8 mouse cellular contexts compared by ENCODE assay signal in the genomic region with DNA sequence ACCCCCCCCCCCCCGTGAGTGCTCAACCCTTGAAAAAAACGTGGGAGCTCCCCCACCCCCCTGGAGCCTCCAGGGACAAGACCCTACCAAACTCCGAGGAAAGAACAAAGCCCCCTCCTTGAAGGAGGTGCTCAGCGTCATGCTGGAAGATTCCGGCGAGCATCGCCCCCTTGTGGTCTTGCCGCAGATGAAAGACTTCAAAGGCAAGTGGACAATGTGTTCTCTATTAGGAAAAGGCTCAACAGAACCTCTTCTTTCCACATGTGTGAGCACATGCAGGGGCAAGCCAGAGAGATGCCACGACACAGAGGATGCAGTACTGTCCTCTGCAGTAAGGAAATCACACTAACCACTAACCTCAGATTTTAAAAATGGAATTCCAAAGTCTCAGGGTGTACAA. TPM values are rescaled to one million over a fixed set of nuclear protein-coding genes. Genes with fewer than 3 reads are reported as not detected.
DNase-seq lines count a peak whose midpoint lies in the region; ATAC-seq lines count a peak whose summit lies in the region.

No protein-coding gene starts in this region.

- H3K27me3 ChIP-seq in hindbrain, embryonic 13.5 days, result peaks cover 5% of the 10 kb centered on the region; the same call in 1 of the 2 replicates

- no peaks in the 10 kb centered on the region for H3K36me3 ChIP-seq in hindbrain, embryonic 13.5 days

- DNase-seq in R1 (ENCODE audit: low read depth, low spot score), result peak; percentile 69
- peak; percentile 16 for DNase-seq in cerebellum, adult 9-11 months
- DNase-seq in frontal cortex, postnatal 14 days (ENCODE audit: low spot score in 2 of 2), result peak; percentile 30 to 65
- DNase-seq in layer of hippocampus, postnatal 14 days (ENCODE audit: low spot score in 2 of 2), result peak; percentile 66 to 69
- DNase-seq in mesoderm, embryonic 11.5 days (ENCODE audit: low read depth, low spot score), result peak; percentile 92
- peak; percentile 39 for DNase-seq in skeletal muscle tissue, adult 2 months (ENCODE audit: low read depth, low spot score)

- no peaks in the 10 kb centered on the region for H3K9me3 ChIP-seq in hindbrain, embryonic 13.5 days

- H3K27ac ChIP-seq in hindbrain, embryonic 13.5 days, result no peak overlapping the region

- H3K4me2 ChIP-seq in hindbrain, embryonic 13.5 days, result peak overlapping the region; percentile 43

- under 1% methylated on average over 9 of the region's 9 CpGs for WGBS in hindbrain, embryonic 13.5 days

- peaks cover 16% of the 10 kb centered on the region for H3K4me1 ChIP-seq in hindbrain, embryonic 13.5 days (replicated peaks)

- ATAC-seq in hindbrain, embryonic 13.5 days (ENCODE audit: low FRiP score), result peak; percentile 67; the same call in 1 of the 2 replicates
- no peak for ATAC-seq in erythroblast, adult 5-6 weeks (replicated peaks; ENCODE audit: low FRiP score, poor library complexity, severe bottlenecking)

- 0 out of 2 replicates have a peak overlapping the region, but pooled peaks have one; percentile 43 for H3K9ac ChIP-seq in hindbrain, embryonic 13.5 days

- H3K4me3 ChIP-seq in hindbrain, embryonic 13.5 days, result peak overlapping the region; percentile 19; the same call in 1 of the 2 replicates

RNA-seq across cellular contexts. Expression of a gene that starts 46.2 kb away (rescaled TPM):
- polyA plus RNA-seq in hindbrain, embryonic 13.5 days (2015; fragmentation: Nextera tagmentation; extraction: Ambion mirVana), result 0.87 and 1.3 TPM in 2 replicates
- 1 to 10 TPM; 1.9 to 2.5 TPM for total RNA-seq in layer of hippocampus, postnatal 14 days (2021)
- not detected in 2 replicates for total RNA-seq in erythroblast, adult 5-6 weeks (2015; ENCODE audit: low replicate concordance)
- not detected in 2 replicates for total RNA-seq in erythroblast, adult 5-6 weeks (2017; ENCODE audit: low replicate concordance)

Comparison
In these comparisons a context has a peak if more than half of its experiments do, and no peak if none do; other contexts are left out.
1. DNase-seq: peak in every context shown above with its lines; median percentile 92 in mesoderm, embryonic 11.5 days; 69 in R1; 68 in layer of hippocampus, postnatal 14 days; 48 in frontal cortex, postnatal 14 days; 39 in skeletal muscle tissue, adult 2 months; 16 in cerebellum, adult 9-11 months.